Mouse (Mus musculus) kidney, postnatal 14 days (tissue): ENCODE results near the gene Derl3.
"Not testable (repeated sequence)": the region's sequence is repeated elsewhere in the genome, so short reads cannot be mapped to it uniquely, and the experiment has no call there.

Experiments used
- DNase-seq: peaks from one replicate; pipeline ENCODE4 v3.0.0; 2022; ENCODE audit warnings: mixed read lengths

The Derl3 gene

DNA sequence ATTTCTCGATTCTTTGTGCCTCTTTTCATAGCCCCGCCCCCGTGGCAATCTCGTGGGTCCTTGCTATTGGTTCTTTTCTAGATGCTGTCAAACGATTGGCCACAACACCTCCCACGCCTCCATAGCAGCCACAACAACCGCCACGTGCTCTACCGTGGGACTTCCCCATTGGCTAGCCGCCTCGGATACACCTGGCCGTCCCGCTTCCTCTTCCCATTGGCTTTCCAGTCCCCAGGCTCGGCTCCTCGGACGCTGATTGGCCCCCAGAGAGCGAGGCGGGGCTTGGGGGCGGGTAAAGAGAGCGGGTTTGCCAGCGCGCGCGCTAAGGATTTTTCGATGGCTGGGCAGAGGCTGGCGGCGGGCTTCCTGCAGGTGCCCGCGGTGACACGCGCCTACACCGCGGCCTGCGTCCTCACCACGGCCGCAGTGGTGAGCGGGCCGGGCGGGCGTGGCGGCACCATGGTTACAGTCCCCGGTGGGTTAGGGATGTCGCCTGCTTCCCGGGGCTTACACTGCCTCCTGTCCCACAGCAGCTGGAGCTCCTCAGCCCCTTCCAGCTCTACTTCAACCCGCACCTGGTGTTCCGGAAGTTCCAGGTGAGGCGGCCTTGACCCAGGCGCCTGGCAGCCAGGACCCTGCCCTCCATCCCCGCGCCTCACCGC, at the start of gene Derl3:
Derl3 (plus strand) TSS at position 325 of the 662 bp plus-strand sequence.
- DNase-seq: peak; percentile 95

DNA sequence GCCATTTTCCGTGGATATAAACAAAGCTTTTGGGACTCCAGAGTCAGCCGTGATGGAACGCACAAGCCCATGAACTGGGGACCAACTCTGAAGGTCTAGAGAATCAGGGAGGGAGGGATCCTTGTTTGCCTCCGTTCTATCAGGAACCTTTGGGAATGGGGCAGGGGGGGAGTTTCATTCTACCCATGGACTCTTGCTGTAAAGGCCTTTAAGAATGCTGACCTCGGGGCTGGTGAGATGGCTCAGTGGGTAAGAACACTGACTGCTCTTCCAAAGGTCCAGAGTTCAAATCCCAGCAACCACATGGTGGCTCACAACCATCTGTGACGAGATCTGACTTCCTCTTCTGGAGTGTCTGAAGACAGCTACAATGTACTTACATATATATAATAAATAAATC, 49.3 kb upstream of the Derl3 start:
- DNase-seq: not testable (repeated sequence)

DNA sequence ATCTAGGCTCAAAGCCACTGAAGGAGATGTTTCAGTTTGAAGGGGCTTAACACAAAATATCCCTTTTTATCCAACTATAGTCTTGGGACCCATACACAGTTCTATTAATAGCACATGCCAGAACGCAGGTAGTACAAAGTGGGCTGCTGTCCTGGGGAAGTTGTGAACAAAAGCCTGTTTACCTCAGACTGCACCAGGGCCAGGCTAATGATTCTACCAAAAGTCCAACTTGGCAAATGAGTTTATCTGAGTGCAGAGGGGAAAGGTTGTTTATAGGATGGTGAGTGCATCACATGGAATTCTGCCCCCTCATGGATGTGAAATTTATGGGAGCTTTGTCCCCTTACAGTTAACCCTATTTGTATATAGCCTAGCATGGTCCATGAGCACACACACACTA, 48.4 kb upstream of the Derl3 start:
- no peak for DNase-seq

- DNase-seq: no peak
Measured at GRCm38 (mm10) chr10:75845306-75845930, 47.8 kb upstream of the Derl3 start.

GRCm38 (mm10) chr10:75848382-75848781, 44.8 kb upstream of the Derl3 start:
- no peak for DNase-seq

DNA sequence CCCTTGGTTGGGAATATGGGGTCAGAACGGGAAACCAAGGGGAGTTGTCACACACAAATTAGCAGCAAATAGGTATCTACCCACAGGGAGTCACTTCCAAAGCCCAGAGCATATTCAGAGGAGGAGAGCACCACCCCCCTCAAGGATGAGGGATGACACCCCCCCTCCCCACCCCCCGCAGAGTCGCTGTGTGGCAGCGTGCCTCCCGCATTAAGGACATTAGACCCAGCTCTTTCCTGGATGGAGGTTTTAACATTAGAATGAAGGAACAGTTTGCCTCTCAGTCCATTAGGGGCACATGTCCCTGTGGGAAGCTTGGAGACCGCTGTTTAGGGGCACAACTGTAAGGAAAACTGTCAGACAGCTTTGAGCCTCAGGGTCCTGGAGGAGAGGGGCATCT, 42.1 kb upstream of the Derl3 start:
- no peak for DNase-seq

DNA sequence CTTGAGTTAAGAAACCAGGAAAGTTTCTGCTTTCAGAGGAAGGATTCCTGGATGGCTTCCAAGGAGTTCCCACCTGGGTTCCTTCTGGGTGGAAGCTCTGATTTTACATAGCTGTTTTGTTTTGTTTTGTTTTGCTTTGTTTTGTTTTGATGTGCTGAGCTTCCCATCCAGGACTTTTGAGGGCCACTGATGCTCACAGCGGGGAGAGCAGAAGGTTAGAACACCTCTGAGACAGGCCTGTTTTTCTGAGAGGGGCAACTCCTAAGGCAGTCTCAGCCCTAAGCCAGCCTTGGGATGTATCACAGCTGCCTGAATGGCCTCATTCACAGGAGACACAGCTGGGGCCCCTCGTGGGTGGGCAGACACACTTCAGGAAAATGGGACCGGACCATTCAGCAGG, 41.5 kb upstream of the Derl3 start:
- DNase-seq: no peak

- no peak for DNase-seq
Measured at GRCm38 (mm10) chr10:75852539-75853125, 40.6 kb upstream of the Derl3 start.

GRCm38 (mm10) chr10:75853452-75853851, 39.8 kb upstream of the Derl3 start:
- DNase-seq: peak; percentile 89

- no peak for DNase-seq
Measured at GRCm38 (mm10) chr10:75854096-75854495, 39.1 kb upstream of the Derl3 start.

DNA sequence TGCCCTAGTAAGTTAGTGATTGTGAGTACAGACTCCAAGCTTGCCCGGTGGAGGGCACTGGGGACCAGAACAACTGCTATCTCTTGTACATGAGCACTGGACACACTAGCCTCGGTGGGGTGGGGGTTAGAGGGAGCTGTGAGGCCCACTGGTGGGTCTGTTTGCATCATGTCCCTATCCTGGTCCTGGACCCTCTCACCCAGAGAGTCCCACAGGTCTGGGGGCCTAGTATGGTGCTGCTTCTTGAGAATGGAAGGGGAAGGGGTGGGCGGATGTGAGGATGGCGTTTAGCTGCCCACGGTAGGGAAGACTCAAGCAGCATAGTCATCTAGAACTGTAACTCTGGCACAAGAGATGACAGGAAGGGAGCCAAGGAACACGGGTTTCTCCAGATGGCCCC, 38.4 kb upstream of the Derl3 start:
- DNase-seq: no peak

GRCm38 (mm10) chr10:75855416-75855981, 37.7 kb upstream of the Derl3 start:
- no peak for DNase-seq

DNA sequence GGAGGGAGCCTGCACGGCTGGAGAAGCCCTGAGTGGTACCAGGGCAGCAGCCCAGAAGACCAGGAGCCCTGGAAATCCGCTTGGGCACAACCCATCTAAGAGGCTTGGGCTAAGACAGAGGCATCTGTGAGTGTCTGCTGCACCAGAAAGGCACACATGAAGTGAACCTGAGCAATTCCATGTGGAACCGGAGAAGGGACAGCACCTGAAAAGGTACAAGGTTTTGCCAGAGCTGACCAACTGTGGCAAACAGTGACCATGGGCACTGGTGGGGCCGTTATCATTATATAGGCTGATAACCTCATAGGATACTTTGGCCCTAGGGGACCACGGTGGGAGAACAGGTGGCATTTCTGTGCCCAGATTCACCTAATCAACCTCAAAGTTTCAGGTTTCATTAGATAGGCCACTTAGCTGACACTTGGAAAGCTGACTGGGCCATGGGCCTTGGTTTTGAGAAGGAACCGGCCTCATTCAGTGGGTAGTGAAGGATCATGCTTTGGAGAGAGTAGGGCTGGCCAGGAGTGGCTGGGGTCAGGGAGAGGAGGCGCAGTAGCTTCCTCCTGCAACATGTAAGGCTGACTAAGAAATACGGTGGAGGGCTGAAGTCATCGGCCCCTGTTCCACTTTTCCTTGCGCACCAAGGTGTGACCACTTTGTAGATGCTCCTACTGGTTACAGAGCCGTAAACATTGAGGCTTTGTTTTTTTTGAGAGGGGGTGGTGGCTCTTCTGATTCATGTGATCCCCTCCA, 36.9 kb upstream of the Derl3 start:
- DNase-seq: no peak

DNA sequence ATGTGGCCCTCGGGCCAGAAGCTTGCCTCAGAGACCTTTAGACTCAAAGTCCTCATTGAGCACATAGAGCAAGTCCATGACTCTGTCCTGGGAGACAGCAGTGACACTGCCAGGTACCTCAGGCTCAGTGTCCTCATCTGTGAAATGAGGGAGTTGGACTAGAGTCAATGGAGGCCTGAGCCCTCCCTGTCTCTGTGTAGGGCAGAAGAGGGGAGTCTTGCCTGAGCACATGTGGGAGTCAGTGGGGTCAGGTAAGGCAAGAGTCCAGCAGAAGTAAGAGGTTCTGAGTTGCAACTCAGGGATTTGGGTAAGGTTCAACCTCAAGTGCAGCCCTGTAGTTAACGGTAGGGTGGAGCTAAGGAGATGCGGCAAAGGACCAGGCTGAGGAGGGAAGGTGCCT, 36.2 kb upstream of the Derl3 start:
- no peak for DNase-seq

DNA sequence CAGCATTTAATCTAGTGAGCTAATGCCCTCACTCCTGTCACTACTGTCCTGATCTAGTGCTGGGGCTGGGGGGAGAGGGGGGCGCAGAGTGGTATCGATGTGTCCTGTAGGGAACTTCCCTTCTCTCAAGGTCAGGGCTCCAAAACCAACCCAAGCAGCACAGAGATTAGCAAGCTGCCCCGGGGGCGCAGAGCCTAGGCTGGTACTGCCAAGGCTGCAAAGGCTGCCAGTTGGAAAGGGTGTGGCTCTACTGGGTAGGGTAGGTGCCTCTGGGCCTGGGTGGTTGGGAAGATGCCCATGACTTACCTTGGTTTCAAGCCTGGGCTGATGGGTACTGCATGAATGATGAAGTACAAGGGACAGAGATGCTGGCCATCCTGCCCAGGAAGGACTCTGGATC, 35.6 kb upstream of the Derl3 start:
- peak; percentile 35 for DNase-seq

DNA sequence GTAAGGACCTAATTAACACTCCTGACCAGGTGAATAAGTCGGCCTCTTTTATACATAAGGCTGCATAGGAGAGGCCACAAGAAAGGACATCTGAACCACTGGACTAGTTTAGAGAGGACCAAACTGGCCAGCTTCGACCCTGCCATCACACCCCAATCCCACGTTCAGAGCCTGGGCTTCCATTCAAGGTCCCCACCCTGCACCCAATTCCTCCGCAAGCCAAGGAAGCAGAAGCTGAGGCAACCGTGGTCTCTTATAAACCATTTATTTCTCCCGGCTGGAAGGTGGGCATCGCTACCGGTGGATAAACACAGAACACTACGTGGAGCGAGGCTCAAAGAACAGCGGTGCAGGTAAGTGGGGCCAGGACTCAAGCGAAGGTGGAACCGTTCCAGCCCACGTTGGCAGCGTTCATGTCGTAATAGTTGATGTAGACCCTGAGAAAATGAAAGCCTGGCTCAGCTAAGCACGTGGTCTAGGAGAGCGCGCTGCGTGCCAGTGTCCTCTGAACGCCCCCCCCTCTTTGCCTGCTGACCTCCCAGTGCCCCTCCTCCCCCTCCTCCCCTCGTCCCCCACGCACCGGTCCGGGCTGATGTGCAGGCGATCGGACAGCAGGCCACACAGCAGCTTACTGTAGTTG, 34.0 kb upstream of the Derl3 start:
- peak; percentile 36 for DNase-seq

DNA sequence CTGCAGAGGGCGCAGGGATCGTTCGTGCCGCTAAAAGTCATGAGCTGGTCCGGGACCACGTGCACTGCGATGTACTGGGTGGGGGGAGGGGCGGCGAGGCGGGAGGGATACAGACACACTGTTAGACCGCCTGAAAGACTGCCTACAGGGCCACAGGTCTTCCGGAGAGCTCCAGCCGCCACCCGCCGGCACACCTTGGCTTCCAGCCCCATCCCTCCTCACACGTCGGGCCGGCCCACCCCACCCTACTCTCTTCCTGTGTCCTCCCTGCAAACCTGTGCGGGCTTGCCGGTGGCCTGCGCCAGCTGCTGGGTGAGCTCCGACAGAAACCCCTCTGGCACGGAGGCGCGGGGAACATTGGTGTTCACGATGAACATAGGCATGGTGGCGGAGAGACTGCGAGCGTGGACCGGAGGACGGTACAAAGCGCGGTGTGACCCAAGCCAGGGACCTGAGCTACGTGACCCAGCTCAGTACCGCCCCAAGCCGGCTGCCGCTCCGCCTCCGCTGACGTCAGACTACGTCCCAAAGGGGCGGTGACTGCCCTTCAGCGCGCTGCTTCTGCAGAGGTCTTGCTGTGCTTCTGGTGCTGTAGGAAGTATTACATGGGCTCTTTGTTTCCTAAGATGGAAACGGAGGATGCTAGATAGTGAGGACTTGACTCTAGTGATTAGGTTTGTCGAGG, 33.3 kb upstream of the Derl3 start, which contains the start of gene Mif:
Mif (minus strand) TSS at position 455 of the 685 bp plus-strand sequence.
- DNase-seq: peak; percentile 92

- DNase-seq: peak; percentile 29
Measured at GRCm38 (mm10) chr10:75860746-75861145, 32.5 kb upstream of the Derl3 start.

DNA sequence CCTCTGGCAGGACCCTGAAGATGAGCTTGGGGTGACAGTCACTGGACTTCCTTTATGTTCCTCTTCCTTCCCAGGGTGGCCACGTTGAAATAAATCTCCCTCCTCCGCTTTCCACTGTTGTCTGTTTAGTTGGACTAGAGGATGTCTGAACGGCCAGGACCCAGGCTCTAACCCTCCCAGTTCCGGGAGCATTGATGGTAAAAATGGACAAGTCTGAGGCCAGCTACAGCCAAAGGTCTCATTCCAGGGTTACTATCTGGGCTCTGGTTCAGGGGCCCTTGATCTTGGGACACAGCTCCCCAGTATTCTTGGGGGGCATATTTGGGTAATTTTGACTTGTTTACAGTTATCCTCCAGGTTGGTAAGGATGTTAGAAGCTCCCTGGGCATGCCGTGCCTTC, 31.6 kb upstream of the Derl3 start:
- DNase-seq: no peak

- no peak for DNase-seq
Measured at GRCm38 (mm10) chr10:75872025-75872914, 20.9 kb upstream of the Derl3 start.
